Mouse (Mus musculus): ENCODE measurements at regions not wholly inside any gene's neighbourhood (a gene's known extent, or its start where the extent isn't known, plus 50 kb on each side); places are given as distances from the start of the nearest gene placed in this dataset.

DNA sequence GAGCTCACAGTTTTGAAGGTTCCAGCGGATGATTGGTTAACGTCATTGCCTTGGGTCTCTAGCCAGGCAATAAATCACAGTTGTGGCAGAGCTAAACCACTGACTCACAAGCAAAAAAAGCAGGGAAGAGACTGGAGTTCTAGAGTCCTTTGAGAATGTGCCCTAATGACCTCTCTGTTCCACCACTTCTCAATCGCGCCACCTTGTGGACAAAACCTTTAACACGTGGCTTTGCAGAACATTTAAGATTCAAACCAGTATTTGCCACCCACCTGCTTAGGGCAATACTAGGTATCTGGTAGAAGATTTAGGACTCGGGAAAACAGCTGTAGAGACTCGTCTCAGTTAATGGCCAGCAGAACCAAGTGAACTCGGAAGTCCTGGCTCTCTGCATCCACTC is 254.8 kb upstream of the Gjb5 start:
- no peak for TF ChIP-seq GATA4 (IDR thresholded peaks at IDR 0.05; ENCODE audit: insufficient replicate concordance, low read length)

GRCm38 (mm10) chr4:127600919-127601318 is 242.9 kb upstream of the Gjb5 start:
- no peak for TF ChIP-seq GATA4 (IDR thresholded peaks at IDR 0.05; ENCODE audit: insufficient replicate concordance, low read length)

- TF ChIP-seq GATA4 (IDR thresholded peaks at IDR 0.05; ENCODE audit: insufficient replicate concordance, low read length), result no peak
Observed at GRCm38 (mm10) chr4:127598610-127599009, 240.6 kb upstream of the Gjb5 start.

- no peak for TF ChIP-seq GATA4 (IDR thresholded peaks at IDR 0.05; ENCODE audit: insufficient replicate concordance, low read length)
Observed at GRCm38 (mm10) chr4:127594081-127594480, 236.1 kb upstream of the Gjb5 start.

DNA sequence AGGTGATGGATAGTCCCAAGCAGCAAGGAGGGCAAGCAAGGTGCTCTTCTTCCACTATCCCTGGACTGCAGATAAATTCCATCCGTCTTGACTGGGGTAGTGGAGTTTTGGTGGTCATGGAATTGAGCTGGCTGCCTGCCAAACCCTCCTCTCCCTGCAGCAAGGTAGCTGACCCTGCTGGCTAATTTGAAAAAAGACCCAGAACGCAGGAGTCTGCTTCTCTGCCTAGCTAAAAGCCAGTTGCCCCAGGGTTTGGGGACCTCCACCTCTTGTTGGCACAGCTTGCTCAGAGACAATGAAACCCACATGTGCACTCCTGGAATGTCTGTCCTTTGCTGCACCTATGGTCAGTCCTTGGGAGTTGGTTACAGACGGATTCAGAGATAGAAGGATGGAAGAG is 233.6 kb upstream of the Gjb5 start:
- no peak for TF ChIP-seq GATA4 (IDR thresholded peaks at IDR 0.05; ENCODE audit: insufficient replicate concordance, low read length)

DNA sequence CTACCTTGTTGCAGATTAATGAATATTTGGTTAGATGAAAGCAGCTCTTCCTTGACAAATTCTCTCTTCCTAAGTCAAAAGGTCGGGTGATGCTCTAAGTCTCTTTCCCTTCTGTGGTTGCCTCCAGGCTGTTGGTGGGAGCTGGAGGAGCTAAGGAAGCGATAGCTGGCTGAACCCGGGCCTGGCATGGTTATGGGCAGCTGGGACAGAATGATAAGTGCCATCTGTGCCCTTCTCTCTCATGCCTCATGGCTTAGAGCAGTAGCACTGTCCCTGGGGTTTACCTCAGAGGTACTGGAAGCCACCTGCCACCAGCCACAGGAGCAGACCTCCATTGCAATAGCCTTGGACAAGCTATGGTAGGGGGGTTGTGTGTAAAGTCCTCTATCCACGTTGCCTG is 228.8 kb upstream of the Gjb5 start:
- no peak for TF ChIP-seq GATA4 (IDR thresholded peaks at IDR 0.05; ENCODE audit: insufficient replicate concordance, low read length)

- TF ChIP-seq GATA4 (IDR thresholded peaks at IDR 0.05; ENCODE audit: insufficient replicate concordance, low read length), result no peak
Observed at GRCm38 (mm10) chr4:127576521-127576920, 218.5 kb upstream of the Gjb5 start.

DNA sequence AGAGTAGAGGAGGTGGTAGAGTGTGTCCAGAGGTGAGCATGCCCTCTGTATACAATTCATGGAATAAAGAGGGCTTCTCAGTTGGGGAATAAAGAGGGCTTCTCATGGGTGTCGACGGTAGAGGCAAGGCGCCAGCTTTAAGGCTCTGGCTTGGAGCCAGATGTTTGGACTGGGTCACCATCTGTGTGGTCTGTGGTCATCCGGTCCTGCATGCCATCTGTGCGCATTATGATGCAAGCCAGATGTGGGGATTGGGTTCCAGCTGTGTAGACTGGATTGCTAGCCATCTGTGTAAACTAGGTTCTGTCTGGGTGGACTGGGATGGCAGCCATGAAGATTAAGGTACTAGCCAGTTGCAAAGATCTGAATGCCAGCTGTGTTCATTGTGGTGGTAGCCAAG is 204.6 kb upstream of the Gjb5 start:
- TF ChIP-seq GATA4 (IDR thresholded peaks at IDR 0.05; ENCODE audit: insufficient replicate concordance, low read length), result no peak

- TF ChIP-seq GATA4 (IDR thresholded peaks at IDR 0.05; ENCODE audit: insufficient replicate concordance, low read length), result no peak
Observed at GRCm38 (mm10) chr4:127558572-127558971, 200.6 kb upstream of the Gjb5 start.

DNA sequence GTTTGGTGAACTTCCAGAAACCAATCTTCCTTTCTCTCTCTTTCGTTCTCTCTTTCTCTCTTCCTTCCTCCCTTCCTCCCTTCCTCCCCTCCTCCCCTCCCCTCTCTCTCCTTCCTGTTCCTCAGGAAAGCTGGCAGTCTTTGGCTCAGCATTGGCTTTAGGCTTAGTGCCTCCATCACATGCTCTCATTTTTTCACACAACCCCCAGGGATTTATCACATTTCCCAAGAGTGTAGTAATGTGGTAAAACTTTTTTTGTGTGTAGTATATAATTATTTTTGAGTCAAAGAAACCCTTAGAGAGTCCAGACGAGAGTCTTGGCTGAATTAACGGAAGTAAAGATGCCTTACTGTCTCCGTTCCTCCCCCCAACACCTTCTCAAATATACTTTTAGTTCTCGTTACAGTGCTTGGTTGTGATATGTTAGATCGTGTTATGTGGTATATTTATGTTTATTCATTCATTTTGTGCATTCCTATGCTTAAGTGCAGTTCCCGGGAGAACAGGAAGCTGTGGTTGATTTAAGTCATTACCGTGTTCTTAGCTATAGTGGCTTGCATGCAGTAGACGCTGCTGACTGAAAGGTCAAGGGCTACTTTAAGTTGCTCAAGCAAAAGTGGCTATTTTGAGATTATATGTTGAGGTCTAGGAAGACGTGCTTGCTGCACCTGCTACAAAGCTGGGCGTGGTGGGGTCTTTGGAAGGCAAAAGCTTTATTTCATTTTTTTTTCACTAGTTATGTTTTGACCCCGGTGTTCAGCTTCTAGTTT is 194.7 kb upstream of the Gjb5 start:
- TF ChIP-seq GATA4 (IDR thresholded peaks at IDR 0.05; ENCODE audit: insufficient replicate concordance, low read length), result no peak

GRCm38 (mm10) chr4:127549581-127549980 is 191.6 kb upstream of the Gjb5 start:
- TF ChIP-seq GATA4 (IDR thresholded peaks at IDR 0.05; ENCODE audit: insufficient replicate concordance, low read length), result no peak

DNA sequence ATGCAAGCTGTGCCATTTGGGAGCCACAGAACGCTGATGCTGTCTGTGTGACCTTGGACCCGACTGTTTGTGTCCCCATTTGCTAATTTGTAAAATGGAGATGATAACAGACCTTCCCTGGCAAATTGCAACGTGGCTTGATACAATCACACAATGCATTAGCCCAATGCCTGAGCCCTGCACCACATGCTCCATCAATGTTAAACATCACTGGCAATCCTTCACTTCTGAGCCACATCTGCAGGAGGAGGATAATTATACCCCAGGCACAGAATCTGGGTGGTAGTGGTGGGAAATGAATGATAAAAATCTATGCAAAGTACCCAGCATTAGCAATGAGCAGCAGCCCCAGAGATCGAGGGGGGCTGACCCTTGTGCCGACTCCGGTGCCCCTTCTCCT is 191.0 kb upstream of the Gjb5 start:
- TF ChIP-seq GATA4 (IDR thresholded peaks at IDR 0.05; ENCODE audit: insufficient replicate concordance, low read length), result no peak

DNA sequence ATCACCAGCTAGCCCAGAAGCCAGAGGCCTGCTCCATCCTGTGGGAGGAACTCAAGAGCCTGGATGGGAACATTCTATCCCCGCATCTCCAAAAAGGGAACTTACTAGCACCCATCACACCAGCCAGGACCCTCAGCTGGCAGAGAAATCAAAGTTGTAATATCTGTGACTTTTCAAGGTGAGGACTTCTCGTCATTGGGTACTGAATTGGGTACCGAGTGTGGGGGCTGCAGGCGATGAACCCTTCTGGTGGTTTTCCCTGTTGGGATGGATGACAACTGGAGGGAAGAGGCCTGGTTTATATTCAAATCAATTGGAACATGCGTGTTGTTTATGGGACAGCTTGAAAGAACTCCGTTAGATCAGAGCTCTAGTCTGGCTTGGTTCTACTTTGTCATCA is 187.1 kb upstream of the Gjb5 start:
- no peak for TF ChIP-seq GATA4 (IDR thresholded peaks at IDR 0.05; ENCODE audit: insufficient replicate concordance, low read length)

- no peak for TF ChIP-seq GATA4 (IDR thresholded peaks at IDR 0.05; ENCODE audit: insufficient replicate concordance, low read length)
Observed at GRCm38 (mm10) chr4:127543276-127543675, 185.3 kb upstream of the Gjb5 start.

DNA sequence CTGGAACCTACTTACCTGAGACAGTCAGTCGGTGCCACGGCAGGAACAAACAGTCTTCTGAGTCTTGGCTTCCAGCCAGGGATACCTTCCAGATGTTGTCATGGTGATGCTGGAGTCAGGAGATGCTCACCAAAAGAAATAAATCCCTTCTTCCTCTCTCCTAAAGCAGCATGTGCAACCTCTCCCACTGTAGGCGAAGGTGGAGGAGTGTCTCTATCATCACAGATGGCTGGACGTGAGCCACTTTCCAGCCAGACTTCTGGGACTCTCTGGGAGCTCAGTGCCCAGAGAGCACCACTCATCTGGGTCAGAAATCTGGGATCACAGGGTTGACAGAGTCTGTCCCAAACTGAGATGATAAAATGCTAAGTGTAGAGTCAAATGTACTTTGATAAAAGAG is 184.8 kb upstream of the Gjb5 start:
- no peak for TF ChIP-seq GATA4 (IDR thresholded peaks at IDR 0.05; ENCODE audit: insufficient replicate concordance, low read length)

DNA sequence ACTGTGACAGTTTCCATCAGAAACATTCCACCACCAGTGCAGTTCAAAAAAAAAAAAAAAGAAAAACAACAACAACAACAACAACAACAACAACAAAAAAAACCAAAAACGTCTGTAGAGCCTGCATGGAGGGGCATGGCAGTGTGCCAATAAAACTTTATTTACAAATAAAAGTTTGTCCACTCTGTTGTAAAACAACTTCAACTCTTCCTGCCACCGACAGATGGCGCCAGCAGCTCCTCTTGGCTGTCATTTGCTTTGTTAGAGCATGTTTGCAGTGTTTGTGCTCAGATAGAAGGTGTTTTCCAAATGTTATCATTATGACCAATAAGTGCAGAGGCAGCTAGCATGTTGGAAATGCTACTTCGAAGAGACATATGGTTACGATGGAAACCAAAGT is 179.0 kb upstream of the Gjb5 start:
- TF ChIP-seq GATA4 (IDR thresholded peaks at IDR 0.05; ENCODE audit: insufficient replicate concordance, low read length), result no peak

GRCm38 (mm10) chr4:127535630-127536029 is 177.6 kb upstream of the Gjb5 start:
- no peak for TF ChIP-seq GATA4 (IDR thresholded peaks at IDR 0.05; ENCODE audit: insufficient replicate concordance, low read length)

All from liver, adult (tissue).